Mouse (Mus musculus) MEL (cell line): ENCODE results near the gene 4930512M02Rik. TPM values are rescaled to one million over a fixed set of nuclear protein-coding genes. Genes with fewer than 3 reads are reported as not detected.

Source experiments
- DNase-seq: peaks from one replicate; pipeline ENCODE4 v3.0.0; 2011; ENCODE audit warnings: low read depth, low spot score
- H3K27ac ChIP-seq: 2 replicates; pipeline ENCODE4 v1.5.1; 2012; ENCODE audit warnings: low read depth, mild to moderate bottlenecking, control low read depth, low read length, moderate library complexity; ENCODE audit not compliant: control insufficient read depth
- H3K27me3 ChIP-seq, 2 experiments: fragments of 150-350 bp in 1 of 2; sonication (generic) in 1 of 2; 2 replicates each; pipeline ENCODE4 v1.6.1; 2012; ENCODE audit warnings: low read length in 2 of 2, mild to moderate bottlenecking in 2 of 2, improper control_type of control experiment in 1 of 2, moderate library complexity in 1 of 2; ENCODE audit not compliant: insufficient read depth in 2 of 2, control insufficient read depth in 1 of 2
- H3K36me3 ChIP-seq, 2 experiments: 2 replicates each; pipeline ENCODE4 v1.6.1; 2012 to 2014; ENCODE audit warnings: low read length in 2 of 2, improper control_type of control experiment in 1 of 2, inconsistent platforms in 1 of 2, mild to moderate bottlenecking in 1 of 2; ENCODE audit not compliant: insufficient read depth in 2 of 2, control insufficient read depth in 1 of 2
- H3K4me1 ChIP-seq, 2 experiments: fragments of 150-350 bp in 1 of 2; sonication (generic) in 1 of 2; 2 replicates each; pipeline ENCODE4 v1.6.1; 2012; ENCODE audit warnings: low read length in 2 of 2, improper control_type of control experiment in 1 of 2, mild to moderate bottlenecking in 1 of 2; ENCODE audit not compliant: insufficient read depth in 2 of 2, control insufficient read depth in 1 of 2
- H3K4me3 ChIP-seq, 2 experiments: fragments of 150-350 bp in 1 of 2; sonication (generic) in 1 of 2; 2 replicates each; pipeline ENCODE4 v1.5.1; 2012; ENCODE audit warnings: low read depth in 2 of 2, low read length in 2 of 2, mild to moderate bottlenecking in 2 of 2, moderate library complexity in 2 of 2, control low read depth in 1 of 2, improper control_type of control experiment in 1 of 2; ENCODE audit not compliant: control insufficient read depth in 1 of 2, insufficient read depth in 1 of 2
- H3K79me2 ChIP-seq: 2 replicates; pipeline ENCODE4 v1.6.1; 2012; ENCODE audit warnings: mild to moderate bottlenecking, low read length, moderate library complexity; ENCODE audit not compliant: control insufficient read depth, poor library complexity, insufficient read depth
- H3K9ac ChIP-seq: 2 replicates; pipeline ENCODE4 v1.6.1; 2012; ENCODE audit warnings: low read depth, mild to moderate bottlenecking, control low read depth, low read length, moderate library complexity; ENCODE audit not compliant: control insufficient read depth, poor library complexity, severe bottlenecking
- H3K9me3 ChIP-seq: fragments of 150-350 bp; sonication (generic); replicated peaks from 2 replicates; pipeline ENCODE4 v1.6.1; 2012; ENCODE audit warnings: mild to moderate bottlenecking, low read length, improper control_type of control experiment, moderate library complexity; ENCODE audit not compliant: insufficient read depth
- BHLHE40 ChIP-seq: IDR thresholded peaks from 2 replicates; pipeline ENCODE4 v1.6.1; 2012; ENCODE audit warnings: low read depth, mild to moderate bottlenecking, inconsistent platforms, low read length, improper control_type of control experiment, borderline replicate concordance
- CHD1 ChIP-seq: IDR thresholded peaks from 2 replicates; pipeline ENCODE4 v1.6.1; 2012; ENCODE audit warnings: low read depth, mild to moderate bottlenecking, inconsistent platforms, low read length, improper control_type of control experiment
- ETS1 ChIP-seq: IDR thresholded peaks from 2 replicates; pipeline ENCODE4 v1.6.1; 2012; ENCODE audit warnings: low read depth, mild to moderate bottlenecking, inconsistent platforms, low read length, improper control_type of control experiment, moderate library complexity
- GABPA ChIP-seq: IDR thresholded peaks from 2 replicates; pipeline ENCODE4 v1.6.1; 2012; ENCODE audit warnings: low read depth, mild to moderate bottlenecking, inconsistent platforms, low read length, improper control_type of control experiment, moderate library complexity
- HCFC1 ChIP-seq: IDR thresholded peaks from 2 replicates; pipeline ENCODE4 v1.6.1; 2012; ENCODE audit warnings: low read depth, mild to moderate bottlenecking, inconsistent platforms, low read length, improper control_type of control experiment, moderate library complexity
- JUND ChIP-seq: IDR thresholded peaks from 2 replicates; pipeline ENCODE4 v1.6.1; 2011; ENCODE audit warnings: low read depth, mild to moderate bottlenecking, improper control_type of control experiment, low read length
- MEF2A ChIP-seq: IDR thresholded peaks from 2 replicates; pipeline ENCODE4 v1.6.1; 2014; ENCODE audit warnings: low read depth, mild to moderate bottlenecking, inconsistent platforms, low read length, improper control_type of control experiment; ENCODE audit not compliant: poor library complexity, insufficient replicate concordance, severe bottlenecking; ENCODE audit errors: extremely low read depth
- MXI1 ChIP-seq: IDR thresholded peaks from 2 replicates; pipeline ENCODE4 v1.6.1; 2011; ENCODE audit warnings: mild to moderate bottlenecking, low read depth, low read length, improper control_type of control experiment
- MYB ChIP-seq: IDR thresholded peaks from 2 replicates; pipeline ENCODE4 v1.6.1; 2011; ENCODE audit warnings: mild to moderate bottlenecking, low read depth, low read length, improper control_type of control experiment
- MYC ChIP-seq: IDR thresholded peaks from 2 replicates; pipeline ENCODE4 v1.6.1; 2011; ENCODE audit warnings: low read depth, mild to moderate bottlenecking, low read length, improper control_type of control experiment, moderate library complexity
- NELFE ChIP-seq: IDR thresholded peaks from 2 replicates; pipeline ENCODE4 v1.6.1; 2011; ENCODE audit warnings: low read depth, low read length, improper control_type of control experiment
- NRF1 ChIP-seq: IDR thresholded peaks from 2 replicates; pipeline ENCODE4 v1.6.1; 2014; ENCODE audit warnings: low read depth, mild to moderate bottlenecking, inconsistent platforms, low read length, improper control_type of control experiment, moderate library complexity; ENCODE audit not compliant: poor library complexity, insufficient read depth, severe bottlenecking
- POLR2A ChIP-seq, 2 experiments: IDR thresholded peaks; 2 replicates each; pipeline ENCODE4 v1.6.1; 2011 to 2012; ENCODE audit warnings: low read length in 2 of 2, mild to moderate bottlenecking in 2 of 2, control low read depth in 1 of 2, improper control_type of control experiment in 1 of 2, low read depth in 1 of 2, moderate library complexity in 1 of 2; ENCODE audit not compliant: control insufficient read depth in 1 of 2, insufficient read depth in 1 of 2, poor library complexity in 1 of 2
- POLR2AphosphoS5 ChIP-seq: IDR thresholded peaks from 2 replicates; pipeline ENCODE4 v1.6.1; 2012; ENCODE audit warnings: low read depth, borderline replicate concordance, mild to moderate bottlenecking, inconsistent platforms, low read length, moderate library complexity, mixed read lengths
- RAD21 ChIP-seq: IDR thresholded peaks from 2 replicates; pipeline ENCODE4 v1.6.1; 2011; ENCODE audit warnings: mild to moderate bottlenecking, low read depth, low read length, improper control_type of control experiment
- SMC3 ChIP-seq: IDR thresholded peaks from 2 replicates; pipeline ENCODE4 v1.6.1; 2011; ENCODE audit warnings: low read depth, low read length, improper control_type of control experiment
- TAL1 ChIP-seq: IDR thresholded peaks from 2 replicates; pipeline ENCODE4 v1.6.1; 2012; ENCODE audit warnings: mild to moderate bottlenecking, inconsistent platforms, low read length, moderate library complexity, mixed read lengths
- TCF12 ChIP-seq: IDR thresholded peaks from 2 replicates; pipeline ENCODE4 v1.6.1; 2014; ENCODE audit warnings: low read depth, mild to moderate bottlenecking, inconsistent platforms, low read length, improper control_type of control experiment, moderate library complexity
- UBTF ChIP-seq: IDR thresholded peaks from 2 replicates; pipeline ENCODE4 v1.6.1; 2012; ENCODE audit warnings: low read depth, mild to moderate bottlenecking, inconsistent platforms, low read length, improper control_type of control experiment, moderate library complexity, borderline replicate concordance; ENCODE audit not compliant: insufficient read depth
- USF2 ChIP-seq, 2 experiments: IDR thresholded peaks; 2 replicates each; pipeline ENCODE4 v1.6.1; 2011 to 2012; ENCODE audit warnings: improper control_type of control experiment in 2 of 2, low read length in 2 of 2, borderline replicate concordance in 1 of 2, inconsistent platforms in 1 of 2, low read depth in 1 of 2, mild to moderate bottlenecking in 1 of 2; ENCODE audit not compliant: insufficient read depth in 1 of 2
- ZKSCAN1 ChIP-seq: IDR thresholded peaks from 2 replicates; pipeline ENCODE4 v1.6.1; 2012; ENCODE audit warnings: low read depth, mild to moderate bottlenecking, inconsistent platforms, low read length, improper control_type of control experiment, moderate library complexity
- polyA plus RNA-seq, 2 experiments: library from polyadenylated mRNA; stranded (reverse) in 1 of 2; unstranded in 1 of 2; fragments of >175 nt in 1 of 2; fragments of >200 nt in 1 of 2; gene quantifications; 2 replicates each; pipeline versions ENCODE4 v1.2.1 to v1.2.4; 2012; ENCODE audit warnings: low replicate concordance in 2 of 2, low read depth in 1 of 2; ENCODE audit not compliant: insufficient read length in 2 of 2, insufficient read depth in 1 of 2, missing spikeins in 1 of 2
- total RNA-seq: library from RNA; depleted of rRNA; stranded (reverse); fragments of 300-350 nt; gene quantifications from 2 replicates; pipeline ENCODE4 v1.2.3, GENCODE M21; 2012

4930512M02Rik gene
- total and polyA plus RNA-seq, 3 experiments: not detected

- no peaks in the 10 kb centered on the region for H3K27me3 ChIP-seq
- H3K9ac ChIP-seq: no peak overlapping the region
- H3K36me3 ChIP-seq: peaks cover 0 to 25% of the 10 kb centered on the region in 2 experiments; a peak in 2 of 4 replicates
- H3K79me2 ChIP-seq: no peaks in the 10 kb centered on the region
- H3K4me3 ChIP-seq: no peak overlapping the region
- peaks cover 23 to 32% of the 10 kb centered on the region in 2 experiments for H3K4me1 ChIP-seq
- no peak overlapping the region for H3K27ac ChIP-seq
- TF ChIP-seq HCFC1 (no peak), SMC3 (no peak), MYC (no peak), CHD1 (no peak), RAD21 (no peak), POLR2AphosphoS5 (no peak), MXI1 (no peak), TCF12 (no peak), USF2 (IDR thresholded peaks at IDR 0.05; ENCODE audit: borderline replicate concordance in 1 of 2, insufficient read depth in 1 of 2, low read depth in 1 of 2, low read length in 2 of 2) (no peak), POLR2A (IDR thresholded peaks at IDR 0.05; ENCODE audit: control insufficient read depth in 1 of 2, insufficient read depth in 1 of 2, low read depth in 1 of 2, low read length in 2 of 2, poor library complexity in 1 of 2) (no peak), ZKSCAN1 (no peak)
- TF ChIP-seq, all 39 proteins: peak for 0
- no peaks in the 10 kb centered on the region for H3K9me3 ChIP-seq
- DNase-seq: no peak
These were observed 71.4 kb downstream of the 4930512M02Rik start for GRCm38 (mm10) chr11:11556186-11556585.

- TF ChIP-seq TAL1 (no peak), ETS1 (no peak), GABPA (no peak), MYB (no peak), TCF12 (no peak), BHLHE40 (no peak), NELFE (no peak), JUND (no peak), UBTF (no peak), NRF1 (no peak), MEF2A (no peak), RAD21 (no peak), MXI1 (no peak)
- no peak overlapping the region for H3K4me3 ChIP-seq
- H3K36me3 ChIP-seq: peaks cover 0 to 25% of the 10 kb centered on the region in 2 experiments; a peak in 2 of 4 replicates
- no peaks in the 10 kb centered on the region for H3K79me2 ChIP-seq
- DNase-seq: no peak
- peaks cover 23 to 29% of the 10 kb centered on the region in 2 experiments for H3K4me1 ChIP-seq
- no peak overlapping the region for H3K9ac ChIP-seq
- no peaks in the 10 kb centered on the region for H3K9me3 ChIP-seq
- no peaks in the 10 kb centered on the region for H3K27me3 ChIP-seq
- no peak overlapping the region for H3K27ac ChIP-seq
These were observed 72.1 kb downstream of the 4930512M02Rik start for GRCm38 (mm10) chr11:11555563-11555962.
